Mouse (Mus musculus): ENCODE data around the gene Apopt1. TPM values are rescaled to one million over a fixed set of nuclear protein-coding genes. Genes with fewer than 3 reads are reported as not detected.

Gene Apopt1
- polyA plus RNA-seq, 1 experiment from 2014 or later: 52.5 TPM

DNA sequence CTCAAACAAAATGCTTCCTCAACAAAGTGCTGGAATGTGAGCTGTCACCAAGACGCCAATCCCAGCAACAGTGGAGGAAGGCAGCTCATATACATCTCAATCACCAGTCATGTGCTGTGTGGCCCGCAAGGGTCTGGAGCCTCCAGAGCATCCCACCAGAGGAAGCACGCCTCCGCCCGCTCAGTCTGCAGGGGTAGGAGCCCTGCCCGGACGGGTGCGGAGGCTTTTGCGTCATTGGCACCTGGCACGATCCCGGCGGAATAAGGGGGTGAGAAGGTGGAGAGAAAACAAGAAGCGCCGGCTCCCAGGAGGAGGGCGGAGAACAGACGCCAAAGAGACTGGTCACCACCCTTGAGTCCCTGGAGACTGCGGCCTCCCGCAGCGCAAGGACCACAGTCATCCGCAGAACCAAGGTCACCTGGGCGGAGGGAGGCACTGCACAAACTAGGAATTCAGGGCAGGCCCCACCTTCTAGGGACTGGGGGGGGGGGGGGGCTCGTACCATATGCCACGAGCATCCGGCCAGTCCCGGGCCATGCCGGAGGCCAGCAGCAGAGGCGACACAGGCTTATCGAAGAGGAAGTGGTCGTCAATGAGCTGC, 42.6 kb upstream of the Apopt1 start:
- peak overlapping the region; percentile 96 for H3K9ac ChIP-seq (ENCODE audit: low read depth, low read length)
- ATAC-seq (ENCODE audit: low FRiP score): no peak
- H3K36me3 ChIP-seq (ENCODE audit: control insufficient read depth, insufficient read depth, low read length): no peaks in the 10 kb centered on the region
- no peaks in the 10 kb centered on the region for H3K9me3 ChIP-seq (ENCODE audit: control insufficient read depth, low read length)
- H3K4me1 ChIP-seq (replicated peaks; ENCODE audit: control insufficient read depth, insufficient read depth, low read length): peaks cover 6% of the 10 kb centered on the region; the same call in 1 of the 2 replicates
- H3K27me3 ChIP-seq (ENCODE audit: control insufficient read depth, insufficient read depth, low read length): no peaks in the 10 kb centered on the region
- peak overlapping the region; percentile 76 for H3K27ac ChIP-seq (ENCODE audit: low read depth, low read length)
- peak overlapping the region; percentile 81 for H3K4me3 ChIP-seq (ENCODE audit: low read depth, low read length)
- peak; percentile 58 for DNase-seq (ENCODE audit: low spot score)
- peak overlapping the region; percentile 93 for H3K4me2 ChIP-seq (replicated peaks; ENCODE audit: low read depth, low read length)
- WGBS: 5% methylated on average over 24 of the region's 29 CpGs

DNA sequence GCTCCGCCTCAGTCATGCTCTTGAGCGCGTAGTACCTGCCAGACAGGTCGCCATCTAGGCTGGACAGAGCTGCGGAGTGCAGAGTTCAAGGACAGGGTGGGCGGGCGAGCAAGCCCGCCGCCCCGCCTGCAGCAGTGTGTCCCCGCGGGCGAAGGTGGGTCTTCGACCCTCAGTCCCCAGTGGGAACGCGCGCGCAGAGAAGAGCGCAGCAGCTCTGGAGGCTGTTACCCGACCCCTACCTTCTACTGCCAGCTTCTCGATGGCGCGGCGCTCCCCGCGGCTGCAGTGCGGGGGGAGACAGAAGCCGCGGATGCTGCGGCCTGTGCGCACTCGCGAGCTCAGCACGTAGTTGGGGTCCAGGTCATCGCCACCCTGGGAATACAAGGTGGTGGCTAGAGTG, 42.1 kb upstream of the Apopt1 start:
- Histone ChIP-seq H3K27ac (ENCODE audit: low read depth, low read length) (peak overlapping the region; percentile 76), H3K4me1 (replicated peaks; ENCODE audit: control insufficient read depth, insufficient read depth, low read length) (peaks cover 6% of the 10 kb centered on the region; the same call in 1 of the 2 replicates), H3K9ac (ENCODE audit: low read depth, low read length) (peak overlapping the region; percentile 96), H3K27me3 (ENCODE audit: control insufficient read depth, insufficient read depth, low read length) (no peaks in the 10 kb centered on the region), H3K9me3 (ENCODE audit: control insufficient read depth, low read length) (no peaks in the 10 kb centered on the region), H3K36me3 (ENCODE audit: control insufficient read depth, insufficient read depth, low read length) (no peaks in the 10 kb centered on the region), H3K4me2 (replicated peaks; ENCODE audit: low read depth, low read length) (peak overlapping the region; percentile 93), H3K4me3 (ENCODE audit: low read depth, low read length) (peak overlapping the region; percentile 81)
- under 1% methylated on average over 33 of the region's 35 CpGs for WGBS
- DNase-seq (ENCODE audit: low spot score) (peak; percentile 55), ATAC-seq (ENCODE audit: low FRiP score) (no peak)

DNA sequence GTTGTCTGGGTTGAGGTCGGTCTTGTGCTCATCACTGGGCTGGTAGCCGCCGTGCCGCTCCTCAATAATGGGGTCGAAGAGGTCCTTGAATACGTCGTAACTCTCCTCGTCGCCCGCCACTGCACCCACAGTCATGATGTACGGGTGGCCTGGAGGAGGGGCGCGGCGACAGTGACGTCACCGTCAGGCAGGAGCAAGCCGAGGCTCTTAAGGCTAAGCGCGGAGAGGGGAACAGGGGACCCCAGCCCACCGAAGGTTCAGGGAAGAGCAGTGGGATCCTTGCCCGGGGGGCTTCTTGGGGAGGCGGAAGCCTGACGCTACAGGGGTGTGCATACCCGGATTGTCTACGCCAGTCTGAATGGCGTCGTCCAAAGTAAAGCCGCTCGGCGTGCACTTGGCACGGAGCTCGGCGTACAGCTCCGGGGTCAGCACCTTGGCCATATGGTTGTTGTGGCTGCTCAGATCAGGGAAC, 41.6 kb upstream of the Apopt1 start:
- no peaks in the 10 kb centered on the region for H3K36me3 ChIP-seq (ENCODE audit: control insufficient read depth, insufficient read depth, low read length)
- peak; percentile 79 for DNase-seq (ENCODE audit: low spot score)
- peak overlapping the region; percentile 81 for H3K4me3 ChIP-seq (ENCODE audit: low read depth, low read length)
- peak overlapping the region; percentile 96 for H3K9ac ChIP-seq (ENCODE audit: low read depth, low read length)
- peak overlapping the region; percentile 93 for H3K4me2 ChIP-seq (replicated peaks; ENCODE audit: low read depth, low read length)
- H3K4me1 ChIP-seq (replicated peaks; ENCODE audit: control insufficient read depth, insufficient read depth, low read length): peaks cover 6% of the 10 kb centered on the region; the same call in 1 of the 2 replicates
- H3K27ac ChIP-seq (ENCODE audit: low read depth, low read length): peak overlapping the region; percentile 76
- under 1% methylated on average over 34 of the region's 34 CpGs for WGBS
- peak; percentile 47 for ATAC-seq (ENCODE audit: low FRiP score)
- no peaks in the 10 kb centered on the region for H3K9me3 ChIP-seq (ENCODE audit: control insufficient read depth, low read length)
- no peaks in the 10 kb centered on the region for H3K27me3 ChIP-seq (ENCODE audit: control insufficient read depth, insufficient read depth, low read length)

DNA sequence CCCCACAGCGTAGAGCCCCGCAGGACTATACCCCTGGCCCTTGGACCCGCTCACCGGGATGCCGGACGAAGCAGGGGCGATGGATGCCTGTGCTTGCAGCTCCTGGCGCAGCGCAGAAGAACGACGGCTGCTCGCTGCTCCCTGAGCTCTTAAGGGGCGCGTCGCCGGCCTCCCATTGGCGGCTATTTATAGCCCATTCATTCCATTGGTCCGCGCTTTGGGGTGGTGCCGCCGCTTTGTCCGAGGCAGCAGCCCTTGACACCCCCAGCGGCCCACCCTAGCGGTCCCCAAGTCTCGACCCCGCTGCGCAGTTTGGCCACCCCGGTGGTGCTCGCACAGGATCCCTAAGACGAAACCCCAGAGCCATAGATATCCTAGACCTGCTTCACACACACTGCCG, 40.9 kb upstream of the Apopt1 start, which contains the start of gene Ckb:
Gene Ckb, minus strand, starts transcription at position 163 of the 400 bp plus-strand sequence.
- Histone ChIP-seq H3K36me3 (ENCODE audit: control insufficient read depth, insufficient read depth, low read length) (no peaks in the 10 kb centered on the region), H3K9ac (ENCODE audit: low read depth, low read length) (peak within 1 kb of the TSS; percentile 96), H3K9me3 (ENCODE audit: control insufficient read depth, low read length) (no peaks in the 10 kb centered on the region), H3K4me3 (ENCODE audit: low read depth, low read length) (peak within 1 kb of the TSS; percentile 81), H3K4me1 (replicated peaks; ENCODE audit: control insufficient read depth, insufficient read depth, low read length) (peaks cover 8% of the 10 kb centered on the region; the same call in 1 of the 2 replicates), H3K27ac (ENCODE audit: low read depth, low read length) (peak within 1 kb of the TSS; percentile 76), H3K4me2 (replicated peaks; ENCODE audit: low read depth, low read length) (peak within 1 kb of the TSS; percentile 93), H3K27me3 (ENCODE audit: control insufficient read depth, insufficient read depth, low read length) (no peaks in the 10 kb centered on the region)
- under 1% methylated on average over 31 of the region's 31 CpGs for WGBS
- ATAC-seq (ENCODE audit: low FRiP score) (peak; percentile 86), DNase-seq (ENCODE audit: low spot score) (peak; percentile 92)

DNA sequence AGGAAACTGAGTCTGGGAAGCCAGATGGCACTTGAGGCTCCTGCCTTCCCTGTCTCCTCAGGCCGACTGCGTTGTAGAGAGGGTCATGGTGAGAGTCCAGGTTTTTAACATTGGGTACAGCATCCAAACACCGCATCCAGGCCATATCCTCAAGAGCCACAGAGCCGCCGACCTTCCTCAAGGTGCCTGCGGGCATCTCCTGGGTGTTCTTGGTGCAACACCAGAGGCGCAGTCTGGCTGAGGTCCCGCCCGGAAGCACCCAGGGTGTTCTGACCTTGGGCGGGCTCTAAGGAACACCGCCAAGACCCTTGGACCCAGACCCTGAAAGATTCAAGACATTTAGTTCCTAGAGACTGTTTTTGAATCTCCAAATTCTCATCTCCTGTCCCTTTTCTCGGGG, 40.5 kb upstream of the Apopt1 start:
- DNase-seq (ENCODE audit: low spot score) (no peak), ATAC-seq (ENCODE audit: low FRiP score) (no peak; the same call in 1 of the 2 replicates)
- H3K9ac ChIP-seq (ENCODE audit: low read depth, low read length): peak overlapping the region; percentile 96
- no peaks in the 10 kb centered on the region for H3K27me3 ChIP-seq (ENCODE audit: control insufficient read depth, insufficient read depth, low read length)
- H3K4me3 ChIP-seq (ENCODE audit: low read depth, low read length): peak overlapping the region; percentile 81
- H3K9me3 ChIP-seq (ENCODE audit: control insufficient read depth, low read length): no peaks in the 10 kb centered on the region
- H3K4me2 ChIP-seq (replicated peaks; ENCODE audit: low read depth, low read length): peak overlapping the region; percentile 93
- 11% methylated on average over 12 of the region's 12 CpGs for WGBS
- no peaks in the 10 kb centered on the region for H3K36me3 ChIP-seq (ENCODE audit: control insufficient read depth, insufficient read depth, low read length)
- peaks cover 8% of the 10 kb centered on the region; the same call in 1 of the 2 replicates for H3K4me1 ChIP-seq (replicated peaks; ENCODE audit: control insufficient read depth, insufficient read depth, low read length)
- H3K27ac ChIP-seq (ENCODE audit: low read depth, low read length): peak overlapping the region; percentile 76

DNA sequence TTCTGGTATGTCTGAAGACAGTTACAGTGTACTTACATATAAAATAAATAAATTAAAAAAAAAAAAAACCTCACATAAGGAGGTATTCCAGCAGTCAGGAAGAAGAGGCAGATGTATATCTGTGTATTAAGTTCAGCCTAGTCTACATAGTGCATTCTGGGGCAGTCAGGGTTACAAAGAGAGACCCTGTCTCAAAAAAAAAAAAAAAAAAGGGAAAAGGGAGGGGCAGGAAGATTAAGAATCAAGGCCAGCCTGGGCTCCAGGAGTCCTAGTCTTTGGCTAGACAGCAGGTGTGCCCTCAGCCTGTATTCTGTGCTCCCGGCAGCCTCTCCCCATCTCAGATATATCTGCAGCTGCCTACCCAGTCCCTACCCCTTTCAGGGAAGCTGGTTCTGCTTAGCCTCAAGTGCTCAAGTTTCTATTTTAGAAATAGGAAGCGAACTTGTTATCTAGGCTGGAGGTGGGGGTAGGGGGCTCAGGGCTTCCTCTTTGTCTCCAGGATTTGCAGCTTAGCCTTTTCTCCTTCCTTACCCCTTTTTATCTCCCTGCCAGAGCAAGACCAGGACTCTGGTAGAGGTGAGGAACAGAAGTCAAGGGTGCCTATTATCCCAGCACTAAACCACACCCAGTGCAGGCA, 38.1 kb upstream of the Apopt1 start:
- Histone ChIP-seq H3K27ac (ENCODE audit: low read depth, low read length) (no peak overlapping the region), H3K36me3 (ENCODE audit: control insufficient read depth, insufficient read depth, low read length) (no peaks in the 10 kb centered on the region), H3K4me3 (ENCODE audit: low read depth, low read length) (no peak overlapping the region), H3K4me1 (replicated peaks; ENCODE audit: control insufficient read depth, insufficient read depth, low read length) (peaks cover 15% of the 10 kb centered on the region; the same call in 1 of the 2 replicates), H3K9me3 (ENCODE audit: control insufficient read depth, low read length) (no peaks in the 10 kb centered on the region), H3K27me3 (ENCODE audit: control insufficient read depth, insufficient read depth, low read length) (no peaks in the 10 kb centered on the region), H3K9ac (ENCODE audit: low read depth, low read length) (no peak overlapping the region), H3K4me2 (replicated peaks; ENCODE audit: low read depth, low read length) (no peak overlapping the region)
- DNase-seq (ENCODE audit: low spot score) (no peak), ATAC-seq (ENCODE audit: low FRiP score) (no peak)
- 68% methylated on average over 2 of the region's 2 CpGs for WGBS

DNA sequence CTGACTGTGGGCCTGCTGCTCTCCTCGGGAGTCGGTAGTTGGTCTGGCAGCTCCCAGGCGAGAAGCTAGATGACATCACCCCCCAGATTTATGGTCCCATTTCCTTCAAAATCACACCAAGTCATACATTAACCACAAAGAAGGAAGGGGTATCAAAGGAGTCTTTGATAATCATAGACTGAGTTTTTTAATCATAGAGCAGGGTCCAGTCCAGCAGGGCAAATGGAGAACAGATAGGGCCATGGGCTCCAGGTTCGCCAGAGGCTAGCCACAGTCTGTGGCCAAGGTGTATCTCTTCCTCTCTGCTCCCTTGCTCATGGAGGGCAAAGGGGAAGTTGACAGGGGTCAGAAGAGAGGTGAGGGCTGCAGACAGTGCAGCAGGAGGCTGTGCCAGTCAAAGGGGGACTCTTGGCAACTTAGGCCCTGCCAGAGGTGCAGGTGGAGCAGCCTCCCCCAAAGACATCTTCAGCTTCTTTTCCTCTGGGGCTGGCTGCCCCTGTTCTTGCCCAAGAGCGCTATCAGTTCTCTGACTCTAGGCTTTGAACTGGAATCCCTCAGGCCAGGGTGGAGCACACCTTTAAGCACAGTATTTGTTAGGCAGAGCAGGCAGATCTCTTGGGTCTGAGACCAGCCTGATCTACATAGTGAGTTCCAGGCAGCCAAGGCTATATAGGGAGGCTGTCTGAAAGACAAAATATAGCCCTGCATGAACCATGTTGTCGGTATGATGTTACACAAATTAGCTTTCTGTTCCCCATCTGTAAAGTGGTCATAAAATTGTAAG, 37.1 kb upstream of the Apopt1 start:
- Histone ChIP-seq H3K4me1 (replicated peaks; ENCODE audit: control insufficient read depth, insufficient read depth, low read length) (peaks cover 12% of the 10 kb centered on the region; the same call in 1 of the 2 replicates), H3K4me2 (replicated peaks; ENCODE audit: low read depth, low read length) (no peak overlapping the region), H3K9ac (ENCODE audit: low read depth, low read length) (no peak overlapping the region), H3K9me3 (ENCODE audit: control insufficient read depth, low read length) (no peaks in the 10 kb centered on the region), H3K27me3 (ENCODE audit: control insufficient read depth, insufficient read depth, low read length) (no peaks in the 10 kb centered on the region), H3K4me3 (ENCODE audit: low read depth, low read length) (no peak overlapping the region), H3K36me3 (ENCODE audit: control insufficient read depth, insufficient read depth, low read length) (no peaks in the 10 kb centered on the region), H3K27ac (ENCODE audit: low read depth, low read length) (no peak overlapping the region)
- WGBS: 83% methylated on average over 6 of the region's 6 CpGs
- DNase-seq (ENCODE audit: low spot score) (no peak), ATAC-seq (ENCODE audit: low FRiP score) (no peak)

DNA sequence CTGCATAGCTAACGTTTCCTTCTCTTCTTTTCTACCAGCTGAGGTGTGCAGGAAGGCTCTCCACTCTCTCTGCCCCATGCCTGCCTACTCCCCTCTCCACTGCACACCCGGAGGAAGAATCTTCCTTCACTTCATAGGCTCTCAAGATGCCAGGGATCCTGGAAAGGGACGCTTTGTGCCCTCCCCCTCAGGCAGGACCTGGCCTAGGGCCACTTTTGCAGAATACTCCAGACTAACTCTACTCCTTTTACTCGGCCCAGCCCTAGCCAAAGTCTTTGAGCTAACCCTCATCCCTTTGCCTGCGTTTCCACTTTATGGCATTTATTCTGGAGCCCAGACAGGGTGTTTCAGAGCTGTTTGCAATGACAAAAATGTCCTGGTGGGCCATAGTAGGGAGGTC, 35.6 kb upstream of the Apopt1 start:
- H3K4me2 ChIP-seq (replicated peaks; ENCODE audit: low read depth, low read length): peak overlapping the region; percentile 84
- H3K9ac ChIP-seq (ENCODE audit: low read depth, low read length): peak overlapping the region; percentile 72
- 13% methylated on average over 5 of the region's 5 CpGs for WGBS
- H3K4me3 ChIP-seq (ENCODE audit: low read depth, low read length): peak overlapping the region; percentile 90
- no peak; the same call in 1 of the 2 replicates for ATAC-seq (ENCODE audit: low FRiP score)
- no peaks in the 10 kb centered on the region for H3K27me3 ChIP-seq (ENCODE audit: control insufficient read depth, insufficient read depth, low read length)
- H3K27ac ChIP-seq (ENCODE audit: low read depth, low read length): peak overlapping the region; percentile 85
- H3K36me3 ChIP-seq (ENCODE audit: control insufficient read depth, insufficient read depth, low read length): no peaks in the 10 kb centered on the region
- no peak for DNase-seq (ENCODE audit: low spot score)
- H3K9me3 ChIP-seq (ENCODE audit: control insufficient read depth, low read length): no peaks in the 10 kb centered on the region
- peaks cover 11% of the 10 kb centered on the region; the same call in 1 of the 2 replicates for H3K4me1 ChIP-seq (replicated peaks; ENCODE audit: control insufficient read depth, insufficient read depth, low read length)
